Mouse (Mus musculus) thymus, postnatal 25 days (tissue): ENCODE results near the gene Morf4l2.
"Not testable (repeated sequence)": the region's sequence is repeated elsewhere in the genome, so short reads cannot be mapped to it uniquely, and the experiment has no call there.

Experiments
- DNase-seq: peaks from one replicate; pipeline ENCODE4 v3.0.0; 2022

The Morf4l2 gene

GRCm38 (mm10) chrX:136692294-136692675, 51.2 kb downstream of the Morf4l2 start:
- no peak for DNase-seq

GRCm38 (mm10) chrX:136691606-136692293, 51.7 kb downstream of the Morf4l2 start:
- not testable (repeated sequence) for DNase-seq
